Mouse (Mus musculus) bone marrow macrophage, adult 2 months (primary cell): ENCODE data around the gene Ddx20. TPM values are rescaled to one million over a fixed set of nuclear protein-coding genes. Genes with fewer than 3 reads are reported as not detected.

ENCODE experiments used
- H3K27ac ChIP-seq: 2 replicates; pipeline ENCODE4 v1.5.1; 2012; ENCODE audit warnings: low read depth, low read length; ENCODE audit not compliant: insufficient read depth
- H3K4me1 ChIP-seq: 2 replicates; pipeline ENCODE4 v1.6.1; 2012; ENCODE audit warnings: low read length; ENCODE audit not compliant: control insufficient read depth, insufficient read depth
- H3K4me3 ChIP-seq: 2 replicates; pipeline ENCODE4 v1.5.1; 2012; ENCODE audit warnings: mild to moderate bottlenecking, low read length, moderate library complexity; ENCODE audit not compliant: insufficient read depth
- CTCF ChIP-seq: IDR thresholded peaks from 2 replicates; pipeline ENCODE4 v1.5.1; 2012; ENCODE audit warnings: low read depth, mild to moderate bottlenecking, low read length, moderate library complexity
- POLR2A ChIP-seq: IDR thresholded peaks from 2 replicates; pipeline ENCODE4 v1.6.1; 2012; ENCODE audit warnings: mild to moderate bottlenecking, low read depth, low read length, borderline replicate concordance
- polyA plus RNA-seq: library from polyadenylated mRNA; stranded (reverse); fragments of >200 nt; gene quantifications from 2 replicates; pipeline ENCODE4 v1.2.4, GENCODE M21; 2012; ENCODE audit not compliant: missing spikeins, insufficient read depth, insufficient read length

The Ddx20 gene
- polyA plus RNA-seq, 1 experiment, result 14.6 TPM

DNA sequence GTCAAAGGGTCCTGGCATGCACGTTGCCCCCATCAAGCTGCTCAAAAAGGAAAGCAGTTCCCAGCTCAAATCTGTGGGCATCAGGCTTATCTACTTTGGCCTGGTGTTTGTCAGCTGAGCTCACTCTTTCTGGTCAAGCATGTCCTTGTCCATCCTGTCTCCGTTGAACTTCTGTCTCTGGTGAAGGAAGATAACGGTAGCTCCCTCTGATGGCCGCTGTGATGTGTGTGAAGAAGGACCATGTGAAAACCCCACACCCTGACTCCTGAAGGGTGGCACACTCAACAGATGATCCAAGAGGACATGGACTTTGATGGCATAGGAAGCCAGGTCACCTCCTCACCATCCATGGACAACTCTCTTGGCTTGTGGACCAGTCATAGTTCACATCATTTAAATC, 31.4 kb upstream of the Ddx20 start:
- no peak for TF ChIP-seq CTCF
- TF ChIP-seq POLR2A, result no peak
- Histone ChIP-seq H3K4me1 (peaks cover 12% of the 10 kb centered on the region), H3K4me3 (no peak overlapping the region), H3K27ac (no peak overlapping the region)

- H3K4me1 ChIP-seq, result peaks cover 12% of the 10 kb centered on the region
- H3K27ac ChIP-seq, result no peak overlapping the region
- TF ChIP-seq POLR2A (no peak), CTCF (no peak)
- H3K4me3 ChIP-seq, result no peak overlapping the region
Measured at GRCm38 (mm10) chr3:105717856-105718555, 30.6 kb upstream of the Ddx20 start.

DNA sequence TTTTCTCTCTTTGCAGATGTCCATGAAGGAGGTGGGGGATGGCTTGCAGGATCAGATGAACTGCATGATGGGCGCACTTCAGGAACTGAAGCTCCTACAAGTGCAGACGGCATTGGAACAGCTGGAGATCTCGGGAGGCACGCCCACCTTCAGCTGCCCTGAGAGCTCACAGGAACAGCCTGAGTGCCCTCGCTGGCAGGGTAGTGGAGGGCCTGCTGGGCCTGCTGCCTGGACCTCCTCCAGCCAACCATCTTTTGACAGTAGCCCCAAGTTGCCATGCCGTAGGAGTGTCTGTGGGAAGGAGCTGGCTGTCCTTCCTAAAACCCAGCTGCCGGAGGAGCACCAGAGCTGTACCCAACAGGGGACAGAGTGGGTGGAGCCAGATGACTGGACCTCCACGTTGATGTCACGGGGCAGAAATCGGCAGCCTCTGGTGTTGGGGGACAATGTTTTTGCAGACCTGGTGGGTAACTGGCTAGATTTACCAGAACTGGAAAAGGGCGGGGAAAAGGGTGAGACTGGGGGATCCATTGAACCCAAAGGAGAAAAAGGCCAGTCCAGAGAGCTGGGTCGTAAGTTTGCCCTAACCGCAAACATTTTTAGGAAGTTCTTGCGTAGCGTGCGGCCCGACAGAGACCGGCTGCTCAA, 29.1 kb upstream of the Ddx20 start:
- 0 out of 2 replicates have a peak, but pooled peaks cover 2% of the 10 kb centered on the region for H3K4me1 ChIP-seq
- H3K4me3 ChIP-seq, result no peak overlapping the region
- H3K27ac ChIP-seq, result no peak overlapping the region
- TF ChIP-seq POLR2A, result no peak
- no peak for TF ChIP-seq CTCF

DNA sequence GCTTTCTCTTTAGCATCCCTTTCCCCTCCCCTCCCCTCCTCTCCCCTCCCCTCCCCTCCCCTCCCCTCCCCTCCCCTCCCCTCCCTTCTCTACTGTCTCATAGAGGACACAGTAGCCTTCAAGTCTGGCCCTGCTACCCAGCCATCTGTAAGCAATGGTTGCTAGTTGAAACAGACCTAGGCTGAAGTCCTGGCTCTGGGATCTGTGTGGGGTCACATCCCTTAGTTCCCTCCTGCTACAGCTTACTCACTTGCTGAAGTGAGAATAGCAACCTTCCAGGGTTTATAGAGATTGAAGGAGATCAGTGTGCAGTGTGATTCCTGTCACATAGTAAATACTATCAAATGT, 27.4 kb upstream of the Ddx20 start:
- Histone ChIP-seq H3K4me1 (peaks cover 9% of the 10 kb centered on the region), H3K4me3 (no peak overlapping the region), H3K27ac (no peak overlapping the region)
- TF ChIP-seq POLR2A (no peak), CTCF (no peak)

DNA sequence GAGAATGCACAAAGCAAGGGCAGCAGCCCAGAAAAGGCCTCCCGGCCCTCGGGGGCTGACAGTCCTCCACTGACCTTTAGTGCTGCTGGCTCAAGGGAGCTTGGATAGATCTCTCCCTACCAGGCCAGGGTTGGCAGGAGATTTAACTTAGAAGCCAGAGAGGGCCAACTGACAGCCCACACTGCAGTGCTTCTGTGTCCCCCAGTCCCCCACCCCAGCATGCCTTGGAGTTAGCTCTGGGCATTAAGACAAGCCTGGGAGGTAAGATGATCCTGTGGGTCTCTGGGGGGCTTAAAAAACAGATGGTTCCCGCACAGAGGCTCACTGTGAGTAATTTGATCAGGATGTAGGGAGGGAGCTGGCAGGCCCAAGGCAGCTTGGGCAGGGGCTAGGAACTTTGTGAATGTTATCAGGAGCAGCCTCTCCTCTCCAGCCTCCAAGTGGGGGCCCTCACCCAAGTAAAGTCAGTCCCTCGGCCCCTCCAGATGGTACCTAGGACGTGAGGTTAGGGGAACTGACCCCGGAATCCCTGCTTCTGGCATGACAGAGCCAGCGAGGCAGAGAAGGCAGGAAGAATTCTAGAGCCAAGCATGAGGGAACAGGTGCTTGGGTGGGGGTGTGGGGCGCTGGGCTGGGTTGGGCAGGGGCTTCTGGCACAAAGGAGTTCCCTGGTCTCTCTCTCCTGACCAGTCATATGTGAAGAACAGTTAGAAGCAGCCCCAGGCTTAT, 26.9 kb upstream of the Ddx20 start:
- no peak overlapping the region for H3K27ac ChIP-seq
- peaks cover 14% of the 10 kb centered on the region for H3K4me1 ChIP-seq

GRCm38 (mm10) chr3:105712827-105713226, 25.5 kb upstream of the Ddx20 start:
- TF ChIP-seq CTCF (no peak), POLR2A (no peak)
- H3K4me3 ChIP-seq, result no peak overlapping the region
- H3K27ac ChIP-seq, result no peak overlapping the region
- peaks cover 17% of the 10 kb centered on the region for H3K4me1 ChIP-seq

More for the DNA sequence above, 26.9 kb upstream of the Ddx20 start:
- H3K4me3 ChIP-seq, result no peak overlapping the region
- no peak for TF ChIP-seq POLR2A
- TF ChIP-seq CTCF, result no peak

DNA sequence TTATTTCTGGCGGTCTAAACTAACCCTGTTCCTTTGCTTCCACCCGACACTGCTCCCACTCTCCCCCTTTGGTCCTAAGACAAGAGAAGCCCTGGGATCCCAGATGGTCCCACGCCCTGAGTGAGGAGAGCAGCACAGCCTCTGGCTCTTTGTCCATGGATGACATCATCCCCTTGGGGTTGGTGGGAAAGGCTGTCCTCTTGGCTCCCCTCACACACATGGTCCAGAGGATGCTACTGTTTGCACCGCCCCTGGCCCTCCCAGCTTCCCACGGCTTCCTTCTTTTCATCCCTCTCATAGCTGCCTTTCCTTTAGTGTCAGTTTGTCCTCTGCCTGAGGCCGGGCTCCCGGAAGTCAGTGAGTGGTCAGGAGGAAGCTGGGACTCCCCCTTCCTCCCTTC, 24.4 kb upstream of the Ddx20 start:
- no peak overlapping the region for H3K27ac ChIP-seq
- no peak overlapping the region for H3K4me3 ChIP-seq
- peaks cover 21% of the 10 kb centered on the region for H3K4me1 ChIP-seq

DNA sequence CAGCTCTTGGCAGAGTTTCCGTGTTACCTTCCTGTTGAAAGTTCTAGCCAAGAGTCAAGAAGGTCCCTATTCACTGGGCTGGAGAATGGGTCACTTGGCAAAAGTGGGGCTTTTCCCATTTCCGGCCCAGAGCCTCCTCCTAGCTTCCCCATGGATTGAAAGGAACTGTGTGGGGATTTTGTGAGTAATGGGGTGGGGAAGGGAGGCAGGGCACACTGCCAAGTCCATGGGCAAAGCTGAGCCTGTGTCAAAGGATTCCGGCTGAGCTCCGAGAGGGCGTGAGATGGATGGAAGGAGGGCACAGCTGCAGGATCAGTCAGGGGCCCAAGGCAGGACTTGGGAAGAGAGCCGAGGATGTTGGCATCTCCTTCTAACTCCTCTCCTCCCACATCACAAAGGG, 22.9 kb upstream of the Ddx20 start:
- no peak for TF ChIP-seq POLR2A
- no peak for TF ChIP-seq CTCF
- no peak overlapping the region for H3K4me3 ChIP-seq
- peaks cover 23% of the 10 kb centered on the region for H3K4me1 ChIP-seq
- no peak overlapping the region for H3K27ac ChIP-seq

More for the DNA sequence above, 24.4 kb upstream of the Ddx20 start:
- no peak for TF ChIP-seq POLR2A
- no peak for TF ChIP-seq CTCF

- H3K4me1 ChIP-seq, result peaks cover 25% of the 10 kb centered on the region
- no peak for TF ChIP-seq CTCF
- no peak for TF ChIP-seq POLR2A
- no peak overlapping the region for H3K4me3 ChIP-seq
- no peak overlapping the region for H3K27ac ChIP-seq
Measured at GRCm38 (mm10) chr3:105707590-105707989, 20.2 kb upstream of the Ddx20 start.

DNA sequence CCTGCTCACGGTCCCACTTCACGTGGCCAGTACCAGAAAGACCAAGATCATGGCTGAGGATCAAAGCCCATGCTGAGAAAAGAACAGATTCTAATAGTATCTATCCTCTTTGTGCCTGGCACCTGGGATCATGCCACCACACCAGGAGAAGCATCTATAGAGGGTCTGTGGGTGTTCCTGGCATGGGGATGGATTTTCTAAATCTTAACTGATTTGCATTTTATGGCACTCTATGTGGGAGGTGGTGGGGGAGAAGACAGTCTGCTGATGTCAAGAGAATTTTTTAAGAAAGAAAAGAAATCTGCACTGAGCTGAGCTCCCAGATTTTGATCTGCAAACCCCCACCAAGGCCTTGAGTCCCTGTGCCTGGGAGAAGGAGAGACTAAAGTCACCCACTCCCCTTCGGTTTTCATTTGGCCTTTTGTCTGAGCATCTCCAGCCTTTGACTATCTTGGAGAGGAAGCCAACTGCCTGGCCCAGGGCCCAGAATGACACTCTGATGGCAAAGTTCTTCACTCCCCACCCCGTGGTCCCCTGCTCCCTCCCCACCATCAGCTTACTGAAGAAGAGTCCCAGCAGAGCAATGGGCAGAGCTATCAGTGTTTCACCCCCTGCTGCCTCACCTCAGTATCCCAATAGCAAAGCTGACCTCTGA, 19.1 kb upstream of the Ddx20 start:
- H3K4me3 ChIP-seq, result no peak overlapping the region
- H3K27ac ChIP-seq, result no peak overlapping the region
- no peak for TF ChIP-seq CTCF
- no peak for TF ChIP-seq POLR2A
- peaks cover 24% of the 10 kb centered on the region for H3K4me1 ChIP-seq
